Mouse (Mus musculus): ENCODE data around the gene Tmod4. TPM values are rescaled to one million over a fixed set of nuclear protein-coding genes. Genes with fewer than 3 reads are reported as not detected.
A peak's percentile ranks its signal among the peaks of the same experiment; 100 is the strongest.

Gene Tmod4
- total and polyA plus RNA-seq, 3 experiments: 3.1 to 5.4 TPM; not detected in 1

DNA sequence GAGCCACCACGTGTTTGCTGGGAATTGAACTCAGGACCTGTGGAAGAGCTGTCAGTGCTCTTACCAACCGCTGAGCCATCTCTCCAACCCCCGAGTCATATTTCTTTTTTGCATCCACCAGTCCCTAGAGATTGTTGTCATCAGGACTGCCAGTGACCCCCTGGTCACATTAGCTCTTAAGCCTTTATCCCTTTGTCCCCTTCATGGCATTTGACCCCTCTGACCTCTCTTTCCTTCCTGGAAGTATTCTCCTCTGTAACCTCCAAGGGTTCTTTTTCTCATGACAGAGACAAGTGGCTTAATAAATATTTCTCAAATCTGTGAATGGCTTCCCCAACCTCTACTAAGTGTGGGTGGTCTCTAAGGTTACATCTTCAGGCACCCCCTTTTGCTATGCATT, 23.6 kb downstream of the Tmod4 start:
- H3K4me3 ChIP-seq (ENCODE audit: control insufficient read depth in 1 of 2, insufficient read depth in 1 of 2, low read depth in 2 of 2, low read length in 2 of 2): no peak overlapping the region
- H3K4me1 ChIP-seq (ENCODE audit: control insufficient read depth in 1 of 2, insufficient read depth in 2 of 2, low read length in 2 of 2): no peaks in the 10 kb centered on the region
- H3K36me3 ChIP-seq (ENCODE audit: control insufficient read depth in 1 of 2, insufficient read depth in 2 of 2, low read length in 2 of 2): no peaks in the 10 kb centered on the region

DNA sequence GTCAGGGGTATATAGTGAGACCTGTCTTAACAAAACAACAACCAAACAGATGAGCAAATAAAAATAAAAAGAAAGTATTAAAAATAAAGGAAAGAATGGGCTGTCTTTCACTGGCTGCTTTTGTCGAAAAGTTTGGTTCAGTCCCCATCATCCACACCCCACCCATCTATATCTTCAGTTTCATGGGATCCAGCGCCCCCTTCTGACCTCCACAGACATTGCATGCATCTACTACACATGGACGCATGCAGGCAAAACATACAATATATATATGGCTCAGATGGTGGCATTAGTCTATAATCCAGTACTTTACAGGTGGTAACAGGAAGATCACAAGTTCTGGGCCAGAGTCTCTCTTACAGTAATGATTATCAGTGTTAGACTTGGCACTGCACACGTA, 29.6 kb downstream of the Tmod4 start:
- no peaks in the 10 kb centered on the region; a peak in 3 of 4 replicates for H3K27me3 ChIP-seq (ENCODE audit: control insufficient read depth in 1 of 2, insufficient read depth in 2 of 2, low read length in 2 of 2)
- DNase-seq (ENCODE audit: low read depth, low spot score): peak; percentile 92
- H3K27ac ChIP-seq (ENCODE audit: control insufficient read depth, low read depth, low read length): no peak overlapping the region
- no peaks in the 10 kb centered on the region for H3K9me3 ChIP-seq (replicated peaks; ENCODE audit: insufficient read depth, low read length)
- no peaks in the 10 kb centered on the region for H3K79me2 ChIP-seq (ENCODE audit: control insufficient read depth, insufficient read depth, low read length, poor library complexity)
- no peak overlapping the region for H3K4me3 ChIP-seq (ENCODE audit: control insufficient read depth in 1 of 2, insufficient read depth in 1 of 2, low read depth in 2 of 2, low read length in 2 of 2)
- no peak overlapping the region for H3K9ac ChIP-seq (ENCODE audit: control insufficient read depth, low read depth, low read length, poor library complexity, severe bottlenecking)
- no peaks in the 10 kb centered on the region for H3K4me1 ChIP-seq (ENCODE audit: control insufficient read depth in 1 of 2, insufficient read depth in 2 of 2, low read length in 2 of 2)
- H3K36me3 ChIP-seq (ENCODE audit: control insufficient read depth in 1 of 2, insufficient read depth in 2 of 2, low read length in 2 of 2): no peaks in the 10 kb centered on the region
- TF ChIP-seq GATA1 (IDR thresholded peaks at IDR 0.05; ENCODE audit: low read depth, low read length): no peak
- 0 out of 2 replicates have a peak, but pooled peaks have one; percentile 36 for TF ChIP-seq ZNF384 (IDR thresholded peaks at IDR 0.05; ENCODE audit: low read depth, low read length)
- TF ChIP-seq USF1 (IDR thresholded peaks at IDR 0.05; ENCODE audit: low read depth, low read length): no peak
- TF ChIP-seq POLR2AphosphoS2 (IDR thresholded peaks at IDR 0.05; ENCODE audit: low read length): no peak
- peak; percentile 98 for TF ChIP-seq RAD21 (IDR thresholded peaks at IDR 0.05; ENCODE audit: low read depth, low read length)
- TF ChIP-seq MYB (IDR thresholded peaks at IDR 0.05; ENCODE audit: low read depth, low read length): no peak
- TF ChIP-seq USF2 (IDR thresholded peaks at IDR 0.05; ENCODE audit: borderline replicate concordance in 1 of 2, insufficient read depth in 1 of 2, low read depth in 1 of 2, low read length in 2 of 2): no peak
- TF ChIP-seq MAZ (IDR thresholded peaks at IDR 0.05; ENCODE audit: low read depth, low read length): peak; percentile 94
- TF ChIP-seq TBP (IDR thresholded peaks at IDR 0.05; ENCODE audit: low read depth, low read length): peak; percentile 34; the same call in 1 of the 2 replicates
- TF ChIP-seq POLR2A (IDR thresholded peaks at IDR 0.05; ENCODE audit: control insufficient read depth in 1 of 2, insufficient read depth in 1 of 2, low read depth in 1 of 2, low read length in 2 of 2, poor library complexity in 1 of 2): no peak
- no peak for TF ChIP-seq TAL1 (IDR thresholded peaks at IDR 0.05; ENCODE audit: low read length)
- no peak for TF ChIP-seq NRF1 (IDR thresholded peaks at IDR 0.05; ENCODE audit: insufficient read depth, low read depth, low read length, poor library complexity, severe bottlenecking)
- no peak for TF ChIP-seq ZMIZ1 (IDR thresholded peaks at IDR 0.05; ENCODE audit: low read depth, low read length)
- TF ChIP-seq SIN3A (IDR thresholded peaks at IDR 0.05; ENCODE audit: low read length): peak; percentile 88
- TF ChIP-seq SMC3 (IDR thresholded peaks at IDR 0.05; ENCODE audit: low read depth, low read length): peak; percentile 90
- TF ChIP-seq EP300 (IDR thresholded peaks at IDR 0.05; ENCODE audit: low read depth in 1 of 2, low read length in 2 of 2): no peak
- no peak for TF ChIP-seq E2F4 (IDR thresholded peaks at IDR 0.05; ENCODE audit: borderline replicate concordance, low read depth, low read length)
- TF ChIP-seq ZC3H11A (IDR thresholded peaks at IDR 0.05; ENCODE audit: low read depth, low read length): peak; percentile 93
- no peak; the same call in 1 of the 2 replicates for TF ChIP-seq RCOR1 (IDR thresholded peaks at IDR 0.05; ENCODE audit: low read depth, low read length)
- peak; percentile 94 to 99 (median 99) for TF ChIP-seq CTCF (IDR thresholded peaks at IDR 0.05 in 2 of 3, conservative IDR thresholded peaks at IDR 0.05 in 1 of 3; ENCODE audit: control insufficient read depth in 1 of 3, insufficient read depth in 1 of 3, low read depth in 2 of 3, low read length in 3 of 3, poor library complexity in 1 of 3, severe bottlenecking in 1 of 3)
- TF ChIP-seq BHLHE40 (IDR thresholded peaks at IDR 0.05; ENCODE audit: borderline replicate concordance, low read depth, low read length): no peak
- no peak for TF ChIP-seq CHD2 (IDR thresholded peaks at IDR 0.05; ENCODE audit: low read length)
- no peak for TF ChIP-seq GABPA (IDR thresholded peaks at IDR 0.05; ENCODE audit: low read depth, low read length)
- peak; percentile 74; the same call in 1 of the 2 replicates for TF ChIP-seq MXI1 (IDR thresholded peaks at IDR 0.05; ENCODE audit: low read depth, low read length)
- peak; percentile 84 for TF ChIP-seq MYC (IDR thresholded peaks at IDR 0.05; ENCODE audit: low read depth, low read length)
- no peak for TF ChIP-seq ELF1 (IDR thresholded peaks at IDR 0.05; ENCODE audit: low read depth, low read length)
- TF ChIP-seq TCF12 (IDR thresholded peaks at IDR 0.05; ENCODE audit: low read depth, low read length): peak; percentile 30; the same call in 1 of the 2 replicates

More for the DNA sequence above, 23.6 kb downstream of the Tmod4 start:
- Histone ChIP-seq H3K79me2 (ENCODE audit: control insufficient read depth, insufficient read depth, low read length, poor library complexity) (no peaks in the 10 kb centered on the region), H3K27me3 (ENCODE audit: control insufficient read depth in 1 of 2, insufficient read depth in 2 of 2, low read length in 2 of 2) (no peaks in the 10 kb centered on the region; a peak in 4 of 4 replicates), H3K9ac (ENCODE audit: control insufficient read depth, low read depth, low read length, poor library complexity, severe bottlenecking) (no peak overlapping the region), H3K9me3 (replicated peaks; ENCODE audit: insufficient read depth, low read length) (no peaks in the 10 kb centered on the region), H3K27ac (ENCODE audit: control insufficient read depth, low read depth, low read length) (no peak overlapping the region)
- no peak for TF ChIP-seq TAL1 (IDR thresholded peaks at IDR 0.05; ENCODE audit: low read length)
- no peak for TF ChIP-seq POLR2AphosphoS2 (IDR thresholded peaks at IDR 0.05; ENCODE audit: low read length)
- no peak for TF ChIP-seq USF2 (IDR thresholded peaks at IDR 0.05; ENCODE audit: borderline replicate concordance in 1 of 2, insufficient read depth in 1 of 2, low read depth in 1 of 2, low read length in 2 of 2)
- TF ChIP-seq GABPA (IDR thresholded peaks at IDR 0.05; ENCODE audit: low read depth, low read length): no peak
- no peak for TF ChIP-seq RCOR1 (IDR thresholded peaks at IDR 0.05; ENCODE audit: low read depth, low read length)
- TF ChIP-seq CHD1 (IDR thresholded peaks at IDR 0.05; ENCODE audit: low read depth, low read length): no peak
- no peak for TF ChIP-seq TCF12 (IDR thresholded peaks at IDR 0.05; ENCODE audit: low read depth, low read length)
- TF ChIP-seq MAX (IDR thresholded peaks at IDR 0.05; ENCODE audit: low read length): no peak
- no peak for TF ChIP-seq ZMIZ1 (IDR thresholded peaks at IDR 0.05; ENCODE audit: low read depth, low read length)
- TF ChIP-seq KAT2A (conservative IDR thresholded peaks at IDR 0.05; ENCODE audit: low read depth, low read length): no peak
- no peak for TF ChIP-seq GATA1 (IDR thresholded peaks at IDR 0.05; ENCODE audit: low read depth, low read length)
- no peak for TF ChIP-seq RAD21 (IDR thresholded peaks at IDR 0.05; ENCODE audit: low read depth, low read length)
- no peak for TF ChIP-seq SMC3 (IDR thresholded peaks at IDR 0.05; ENCODE audit: low read depth, low read length)
- TF ChIP-seq SIN3A (IDR thresholded peaks at IDR 0.05; ENCODE audit: low read length): no peak
- TF ChIP-seq EP300 (IDR thresholded peaks at IDR 0.05; ENCODE audit: low read depth in 1 of 2, low read length in 2 of 2): no peak
- TF ChIP-seq ELF1 (IDR thresholded peaks at IDR 0.05; ENCODE audit: low read depth, low read length): no peak
- TF ChIP-seq POLR2A (IDR thresholded peaks at IDR 0.05; ENCODE audit: control insufficient read depth in 1 of 2, insufficient read depth in 1 of 2, low read depth in 1 of 2, low read length in 2 of 2, poor library complexity in 1 of 2): no peak
- DNase-seq (ENCODE audit: low read depth, low spot score): no peak

Data from MEL (cell line).